In genomic region chr2:5577399-5578129, GRCm38 (mm10) we compare ENCODE assay signal across 9 mouse cellular contexts.
DNase-seq lines count a peak whose midpoint lies in the region; ATAC-seq and TF ChIP-seq lines count a peak whose summit lies in the region.
"Had no signal": no experiment of that assay in that cellular context is flagged by ENCODE, and none has a peak within 500 bp of the region (broad histone marks: within the 10 kb centered on the region; RNA-seq: fewer than 3 reads in every experiment).

No protein-coding gene starts in this region.

- no peak overlapping the region for H3K4me2 ChIP-seq in forebrain, embryonic 13.5 days
- H3K4me2 ChIP-seq in forebrain, embryonic 11.5 days (ENCODE audit: low read depth, low read length, severe bottlenecking), result no peak overlapping the region
- H3K4me2 ChIP-seq in hindbrain, embryonic 14.5 days (replicated peaks), result no peak overlapping the region

- H3K9ac ChIP-seq in forebrain, embryonic 13.5 days, result no peak overlapping the region
- no peak overlapping the region for H3K9ac ChIP-seq in forebrain, embryonic 11.5 days (ENCODE audit: low read length)
- no peak overlapping the region for H3K9ac ChIP-seq in hindbrain, embryonic 14.5 days

- TF ChIP-seq POLR2A in cerebellum, adult 2 months (IDR thresholded peaks at IDR 0.05; ENCODE audit: borderline replicate concordance, insufficient read depth, low read length), result no peak

- peaks cover 19% of the 10 kb centered on the region for H3K4me1 ChIP-seq in forebrain, embryonic 13.5 days
- 0 out of 2 replicates have a peak, but pooled peaks cover 3% of the 10 kb centered on the region for H3K4me1 ChIP-seq in forebrain, embryonic 11.5 days (replicated peaks; ENCODE audit: control insufficient read depth, insufficient read depth, low read length)
- peaks cover 10% of the 10 kb centered on the region for H3K4me1 ChIP-seq in cerebellum, adult 2 months (ENCODE audit: control insufficient read depth, insufficient read depth, low read length)
- H3K4me1 ChIP-seq in hindbrain, embryonic 14.5 days (replicated peaks; ENCODE audit: control insufficient read depth, insufficient read depth, low read length), result peaks cover 6% of the 10 kb centered on the region; the same call in 1 of the 2 replicates

- peak; percentile 70 for ATAC-seq in forebrain, embryonic 13.5 days
- ATAC-seq in forebrain, embryonic 11.5 days (replicated peaks; ENCODE audit: low FRiP score), result no peak
- ATAC-seq in hindbrain, embryonic 14.5 days (ENCODE audit: low FRiP score), result peak; percentile 67; the same call in 1 of the 2 replicates
- ATAC-seq in activated CD4-positive, CD25-positive, alpha-beta regulatory T cell, adult 4 months, result no peak

- no peaks in the 10 kb centered on the region for H3K36me3 ChIP-seq in forebrain, embryonic 13.5 days (ENCODE audit: poor library complexity, severe bottlenecking)
- no peaks in the 10 kb centered on the region for H3K36me3 ChIP-seq in forebrain, embryonic 11.5 days (ENCODE audit: control insufficient read depth, insufficient read depth, low read length)
- H3K36me3 ChIP-seq in hindbrain, embryonic 14.5 days (replicated peaks; ENCODE audit: control insufficient read depth, insufficient read depth), result no peaks in the 10 kb centered on the region

- H3K4me3 ChIP-seq in forebrain, embryonic 13.5 days, result no peak overlapping the region
- no peak overlapping the region for H3K4me3 ChIP-seq in forebrain, embryonic 11.5 days (ENCODE audit: low read depth, low read length)
- H3K4me3 ChIP-seq in cerebellum, adult 2 months (replicated peaks; ENCODE audit: insufficient read depth, low read depth, low read length), result no peak overlapping the region
- H3K4me3 ChIP-seq in hindbrain, embryonic 14.5 days (replicated peaks; ENCODE audit: low read length), result no peak overlapping the region
- H3K4me3 ChIP-seq: megakaryocyte, embryonic 14.5 days had no signal

- no peak for DNase-seq in forebrain, embryonic 11.5 days (ENCODE audit: low spot score)
- DNase-seq in cerebellum, adult 2 months, result peak; percentile 38 to 71
- DNase-seq in hindbrain, embryonic 14.5 days (ENCODE audit: low spot score), result peak; percentile 66
- peak; percentile 90 for DNase-seq in lung, postnatal 36 days
- DNase-seq in spleen, adult 12 weeks (ENCODE audit: low spot score), result no peak
- DNase-seq in thymus, postnatal 25 days, result no peak

- no peaks in the 10 kb centered on the region for H3K9me3 ChIP-seq in forebrain, embryonic 13.5 days (replicated peaks)
- no peaks in the 10 kb centered on the region for H3K9me3 ChIP-seq in forebrain, embryonic 11.5 days (ENCODE audit: control insufficient read depth, low read length)
- no peaks in the 10 kb centered on the region for H3K9me3 ChIP-seq in hindbrain, embryonic 14.5 days (ENCODE audit: control insufficient read depth, low read length)
- H3K9me3 ChIP-seq: megakaryocyte, embryonic 14.5 days had no signal

- H3K27me3 ChIP-seq in forebrain, embryonic 13.5 days, result no peaks in the 10 kb centered on the region
- no peaks in the 10 kb centered on the region for H3K27me3 ChIP-seq in forebrain, embryonic 11.5 days (ENCODE audit: control insufficient read depth, insufficient read depth, low read length)
- H3K27me3 ChIP-seq in cerebellum, adult 2 months (ENCODE audit: control insufficient read depth, insufficient read depth, low read length), result no peaks in the 10 kb centered on the region
- H3K27me3 ChIP-seq in hindbrain, embryonic 14.5 days (ENCODE audit: control insufficient read depth, insufficient read depth, low read length), result no peaks in the 10 kb centered on the region

- peak overlapping the region; percentile 25; the same call in 1 of the 2 replicates for H3K27ac ChIP-seq in forebrain, embryonic 13.5 days
- no peak overlapping the region for H3K27ac ChIP-seq in forebrain, embryonic 11.5 days (ENCODE audit: low read depth, low read length)
- no peak overlapping the region for H3K27ac ChIP-seq in cerebellum, adult 2 months (ENCODE audit: insufficient read depth, low read length)
- H3K27ac ChIP-seq in hindbrain, embryonic 14.5 days, result peak overlapping the region; percentile 15

- TF ChIP-seq CTCF in cerebellum, adult 2 months (IDR thresholded peaks at IDR 0.05; ENCODE audit: borderline replicate concordance, insufficient read depth, low read depth, low read length), result no peak

- 48% methylated on average over 9 of the region's 9 CpGs for WGBS in forebrain, embryonic 13.5 days
- WGBS in forebrain, embryonic 11.5 days, result 66% methylated on average over 9 of the region's 9 CpGs
- WGBS in cerebellum, adult 2 months, result 31% methylated on average over 9 of the region's 9 CpGs
- 51% methylated on average over 9 of the region's 9 CpGs for WGBS in hindbrain, embryonic 14.5 days

Comparison
In these comparisons a context has a peak if more than half of its experiments do, and no peak if none do; other contexts are left out.
1. ATAC-seq: peak in forebrain, embryonic 13.5 days (single experiment) and hindbrain, embryonic 14.5 days (single experiment); none in forebrain, embryonic 11.5 days (single experiment) and activated CD4-positive, CD25-positive, alpha-beta regulatory T cell, adult 4 months (single experiment).
2. H3K27ac ChIP-seq: peak in forebrain, embryonic 13.5 days (single experiment) and hindbrain, embryonic 14.5 days (single experiment); none in forebrain, embryonic 11.5 days (single experiment) and cerebellum, adult 2 months (single experiment).
3. DNase-seq: peak in cerebellum, adult 2 months (2 of 2), hindbrain, embryonic 14.5 days (single experiment) and lung, postnatal 36 days (single experiment); none in forebrain, embryonic 11.5 days (single experiment), spleen, adult 12 weeks (single experiment) and thymus, postnatal 25 days (single experiment).